Mouse (Mus musculus): ENCODE data around the gene Npas2.

Gene Npas2

DNA sequence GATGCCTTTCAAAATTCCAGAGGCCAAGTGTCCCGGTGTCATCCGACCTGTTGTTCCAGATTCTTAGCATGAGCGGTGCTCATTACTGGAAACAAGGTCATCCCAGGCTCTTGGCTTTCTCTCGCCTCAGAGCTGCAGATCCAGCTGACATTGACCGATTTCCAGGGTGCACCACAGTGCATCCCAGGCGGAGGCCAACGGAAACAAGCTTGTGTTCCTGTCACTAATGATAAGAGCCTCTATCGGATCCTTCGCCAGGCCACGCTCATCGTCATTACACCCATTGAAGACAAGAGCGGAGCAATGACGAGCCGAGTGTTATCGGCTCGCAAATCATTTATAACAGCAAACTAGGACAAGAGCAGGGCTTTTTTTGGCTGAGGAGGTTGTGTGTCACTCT, 91.3 kb downstream of the Npas2 start:
- DNase-seq (ENCODE audit: low spot score): no peak

DNA sequence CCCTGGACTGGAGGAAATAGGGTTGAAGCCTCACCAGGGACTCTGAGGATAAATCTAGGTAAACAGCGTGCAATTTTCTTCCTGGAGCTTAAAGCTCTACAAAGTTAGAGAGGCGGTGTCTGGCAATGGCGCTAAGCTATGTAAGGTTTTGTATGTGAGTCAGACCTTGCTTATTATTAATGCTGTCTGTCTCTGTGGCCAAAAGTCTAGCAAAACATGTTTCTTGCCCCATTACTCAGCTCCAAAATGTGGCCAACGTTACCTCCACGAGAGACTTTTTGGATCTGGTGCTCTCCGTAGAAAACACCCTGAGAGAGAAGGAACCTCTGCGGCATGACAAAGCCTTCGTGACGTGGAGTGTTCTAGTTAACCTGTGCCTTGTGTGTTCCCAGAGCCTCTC, 93.5 kb downstream of the Npas2 start:
- DNase-seq (ENCODE audit: low spot score): no peak

DNA sequence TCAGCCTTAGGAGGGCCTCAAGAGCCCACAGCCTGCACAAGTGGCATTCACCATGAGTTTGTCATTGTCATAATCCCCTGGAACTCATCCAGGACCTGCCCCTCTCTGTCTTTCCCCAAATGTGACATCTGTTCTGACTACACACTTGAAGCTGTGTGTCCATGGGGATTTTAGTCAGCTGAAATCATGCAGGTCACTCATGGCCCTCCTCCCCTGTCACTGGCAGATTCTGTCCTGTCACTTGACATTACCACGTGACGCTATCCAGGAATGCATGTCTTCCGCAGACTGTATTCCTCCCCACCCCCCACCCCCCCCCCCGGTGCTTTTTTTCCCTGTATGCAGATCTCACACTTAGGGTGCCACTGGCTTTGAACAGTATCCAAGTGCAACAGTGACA, 94.3 kb downstream of the Npas2 start:
- DNase-seq (ENCODE audit: low spot score): no peak

DNA sequence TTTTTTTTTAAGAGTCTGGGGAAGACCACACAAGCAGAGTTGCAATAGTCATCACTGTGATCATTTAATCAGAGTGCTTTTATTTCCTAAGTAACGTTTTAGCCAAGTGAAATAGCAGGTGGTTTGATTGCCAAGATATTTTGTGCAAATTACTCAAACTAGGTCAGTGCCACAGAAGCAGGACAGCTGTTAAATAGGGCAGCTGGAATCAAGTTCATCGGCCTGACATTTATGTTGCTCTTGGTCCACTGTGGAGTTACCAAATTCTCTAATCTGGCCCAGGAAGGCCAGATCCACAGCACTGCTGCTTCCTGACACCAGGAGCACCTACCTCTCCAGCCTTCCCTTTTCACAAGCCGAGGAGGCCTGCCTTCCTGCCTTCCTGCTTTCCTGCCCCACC, 94.9 kb downstream of the Npas2 start:
- no peak for DNase-seq (ENCODE audit: low spot score)

DNA sequence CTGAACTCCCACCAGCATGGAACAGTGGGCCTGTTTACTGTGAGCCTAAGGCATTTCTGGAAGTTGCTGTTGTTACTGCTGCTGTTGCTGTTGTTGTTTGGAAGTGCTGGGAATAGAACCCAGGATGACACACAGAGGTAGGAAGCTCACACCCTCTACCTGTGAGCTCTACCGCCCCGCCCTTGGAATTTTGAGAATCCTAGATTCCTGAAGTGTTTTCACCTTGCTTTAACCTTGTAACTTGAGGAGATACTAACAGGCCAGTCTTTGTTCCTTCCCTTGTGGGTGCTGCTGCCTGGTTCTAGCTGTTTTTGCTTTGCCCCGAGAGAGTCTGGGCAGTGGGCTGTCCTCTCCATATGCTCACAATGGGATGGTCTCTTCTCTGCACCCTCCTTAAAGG, 98.5 kb downstream of the Npas2 start:
- no peak for DNase-seq (ENCODE audit: low spot score)

DNA sequence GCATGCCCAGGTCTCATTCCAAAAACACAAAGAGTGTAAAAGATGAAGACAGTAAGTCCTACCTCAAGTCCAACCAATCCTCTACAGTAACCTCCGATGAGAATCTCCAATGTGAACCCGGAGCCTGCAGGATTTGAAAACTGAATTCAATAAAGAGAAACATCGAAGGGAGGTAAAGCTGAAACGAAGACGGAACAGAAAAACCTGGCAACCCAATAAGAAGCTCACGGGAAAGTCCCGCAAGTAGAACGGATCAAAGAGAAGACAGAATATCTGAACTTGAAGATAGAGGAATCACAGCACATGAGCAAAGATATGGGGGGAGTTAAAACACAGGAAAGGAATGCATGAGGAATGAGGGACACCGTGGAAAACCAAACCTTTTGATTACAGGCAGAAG, 104.8 kb downstream of the Npas2 start:
- DNase-seq (ENCODE audit: low spot score): no peak

DNA sequence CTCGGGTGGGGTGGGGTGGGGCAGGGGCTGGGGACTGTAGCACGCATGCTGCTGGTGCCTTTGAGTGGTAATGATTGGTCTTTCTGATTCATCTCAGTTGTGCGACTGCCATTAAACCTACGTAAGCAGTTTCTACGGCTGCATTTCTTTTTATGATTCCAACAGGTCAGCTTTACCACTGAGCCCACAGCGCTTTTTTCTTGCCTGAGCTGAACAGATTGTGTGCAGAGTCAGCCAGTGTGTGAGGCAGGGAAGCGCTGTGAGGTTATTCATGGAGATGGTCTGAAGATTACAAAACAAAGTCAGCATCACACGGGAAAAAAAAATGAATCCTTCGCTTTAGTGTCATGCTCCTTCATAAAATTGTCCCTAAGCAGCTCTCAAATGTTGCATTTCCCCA, 106.7 kb downstream of the Npas2 start:
- no peak for DNase-seq (ENCODE audit: low spot score)

DNA sequence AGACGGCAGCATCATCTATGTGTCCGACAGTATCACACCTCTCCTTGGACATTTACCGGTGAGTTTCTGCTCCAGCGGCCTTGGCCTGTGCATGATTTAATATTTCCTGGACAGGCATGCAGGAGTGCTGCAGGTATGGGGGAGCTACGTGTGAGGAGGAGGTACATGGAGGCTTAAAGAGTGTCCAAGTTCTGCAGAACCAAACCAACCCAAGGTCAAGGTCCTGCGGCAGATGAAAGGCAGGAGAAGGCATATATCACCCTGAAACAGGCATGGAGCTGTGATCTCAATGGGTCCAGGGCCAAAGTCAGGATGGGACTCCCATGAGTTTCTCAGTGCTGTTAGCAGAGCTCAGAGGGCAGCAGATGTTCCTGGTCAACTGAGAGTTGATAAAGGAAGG, 107.1 kb downstream of the Npas2 start:
- DNase-seq (ENCODE audit: low spot score): no peak

DNA sequence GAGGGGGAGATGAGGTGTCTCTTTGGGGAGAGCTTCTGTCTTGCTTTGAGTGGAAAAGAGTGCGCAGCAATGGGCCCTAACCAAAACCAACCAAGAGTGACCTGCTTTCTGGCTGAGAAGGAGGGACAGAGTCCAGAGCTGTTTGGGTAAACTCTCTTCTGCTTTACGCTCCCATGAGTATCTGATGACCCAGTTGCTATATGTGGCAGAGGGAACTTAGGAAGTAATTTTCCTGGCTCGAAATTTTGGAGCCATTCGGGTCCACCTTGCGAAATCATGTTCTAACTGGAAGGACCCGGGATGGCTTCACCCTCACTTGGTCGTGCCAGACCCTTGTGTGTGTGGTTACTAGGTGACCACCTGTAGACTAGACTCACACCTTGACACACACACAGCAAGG, 108.7 kb downstream of the Npas2 start:
- DNase-seq (ENCODE audit: low spot score): no peak

DNA sequence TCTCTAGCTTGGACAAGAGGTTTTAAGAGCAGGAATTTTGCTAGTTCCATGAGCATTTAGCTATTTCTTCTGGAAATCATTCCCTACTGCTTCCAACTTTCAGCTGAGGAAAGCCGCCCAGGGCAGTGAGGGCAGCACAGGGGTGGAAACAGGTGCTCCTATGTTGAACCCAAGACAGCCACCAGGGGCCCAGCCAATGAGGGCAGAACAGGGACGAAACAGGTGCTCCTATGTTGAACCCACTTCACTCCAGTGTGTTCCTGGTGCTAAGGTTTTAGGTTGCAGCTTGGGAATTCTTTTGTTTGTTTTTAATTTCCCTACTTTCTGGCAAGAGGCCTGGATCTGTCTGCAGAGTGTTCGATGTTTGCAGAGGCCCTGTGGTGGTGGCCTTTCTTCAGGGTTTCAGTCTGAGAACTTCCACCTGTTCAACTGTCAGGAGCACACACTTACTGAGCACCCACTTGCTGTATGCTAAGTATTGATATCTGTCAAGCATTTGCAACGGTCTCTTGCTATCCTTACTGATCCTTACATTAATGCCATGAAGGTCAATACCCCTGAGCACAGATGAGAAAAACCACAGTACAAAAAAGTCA, 109.6 kb downstream of the Npas2 start:
- DNase-seq (ENCODE audit: low spot score): no peak

DNA sequence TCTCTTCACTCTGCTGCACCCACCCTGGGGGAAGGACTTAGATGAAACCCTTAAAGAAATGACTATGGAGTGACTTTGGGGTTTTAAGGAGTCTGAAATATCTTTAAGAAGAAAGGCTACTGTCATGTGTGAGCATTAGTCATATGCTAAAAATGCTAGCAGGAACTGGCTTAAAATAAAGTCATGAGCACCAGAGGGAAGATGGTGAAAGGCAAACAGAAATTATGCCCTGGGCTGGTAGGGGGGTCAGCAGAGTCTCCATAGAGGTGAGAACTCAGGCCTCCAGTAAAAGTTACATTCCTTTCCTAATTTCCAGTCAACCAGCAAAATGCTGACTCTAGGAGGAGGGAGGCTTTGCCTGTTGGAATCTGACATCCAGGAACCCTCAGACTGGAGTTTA, 113.8 kb downstream of the Npas2 start:
- no peak for DNase-seq (ENCODE audit: low spot score)

DNA sequence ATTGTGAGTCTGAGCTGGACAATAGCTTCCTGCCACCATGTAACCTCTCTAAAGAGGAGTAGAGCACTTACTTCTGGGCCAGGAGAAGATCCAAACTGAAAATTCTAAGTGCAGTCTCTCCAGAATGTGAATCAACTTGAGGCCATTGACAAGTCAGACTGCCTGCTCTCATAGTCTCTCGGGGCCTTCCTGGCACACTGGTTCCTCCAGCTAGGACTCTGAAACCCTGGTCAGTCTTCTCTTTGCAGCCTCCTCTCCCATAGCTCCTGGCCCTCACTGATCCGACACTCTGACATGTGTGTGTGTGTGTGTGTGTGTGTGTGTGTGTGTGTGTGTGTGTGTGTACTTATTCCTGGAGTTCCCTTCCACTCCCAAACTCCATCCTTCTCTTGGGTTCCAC, 114.4 kb downstream of the Npas2 start:
- DNase-seq (ENCODE audit: low spot score): no peak

DNA sequence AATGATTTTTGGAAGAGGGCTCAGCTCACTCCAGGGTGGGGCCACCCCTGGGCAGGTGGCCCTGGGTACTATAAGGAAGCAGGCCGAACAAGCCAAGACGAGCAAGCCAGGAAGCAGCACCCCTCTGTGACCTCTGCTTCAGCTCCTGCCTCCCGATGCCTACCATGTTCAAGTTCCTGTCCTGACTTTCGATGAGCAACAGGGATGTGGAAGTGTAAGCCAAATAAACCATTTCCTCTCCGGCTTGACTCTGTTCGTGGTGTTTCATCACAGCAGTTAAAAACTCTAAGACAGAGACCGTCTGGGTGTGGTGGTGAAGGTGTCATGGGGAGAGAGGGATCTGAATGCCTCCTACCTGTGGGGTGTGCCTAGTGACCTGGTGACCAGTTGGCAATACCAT, 116.0 kb downstream of the Npas2 start:
- no peak for DNase-seq (ENCODE audit: low spot score)

DNA sequence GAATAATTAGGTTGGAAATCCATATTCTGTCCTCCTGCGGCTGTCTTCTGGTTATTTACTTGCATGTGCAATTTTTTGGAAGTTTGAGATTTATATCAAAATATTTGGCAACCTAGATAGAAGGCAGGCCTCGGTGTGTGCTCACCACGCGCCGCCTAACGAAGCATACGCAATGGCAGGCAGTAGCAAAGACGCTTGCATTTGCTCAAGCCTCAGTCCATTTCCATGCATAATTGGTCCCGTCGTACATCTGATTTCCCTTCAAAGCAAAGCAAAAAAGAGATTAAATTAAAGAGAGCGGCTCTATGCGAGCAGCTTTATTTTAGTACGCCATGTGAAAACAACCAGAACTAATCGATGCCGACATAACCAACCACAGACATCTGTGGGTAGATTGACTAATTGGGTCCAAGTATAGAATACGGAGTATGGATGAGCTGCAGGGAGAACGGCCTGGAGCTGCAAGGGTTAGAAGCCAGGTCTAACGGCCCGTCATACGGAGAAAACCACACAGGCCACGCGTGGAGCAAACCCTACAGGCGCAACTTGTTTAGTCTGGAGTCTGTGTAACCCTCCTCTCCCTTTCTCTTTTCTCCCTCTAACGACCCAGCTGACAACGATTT, 118.9 kb downstream of the Npas2 start:
- DNase-seq (ENCODE audit: low spot score): no peak

DNA sequence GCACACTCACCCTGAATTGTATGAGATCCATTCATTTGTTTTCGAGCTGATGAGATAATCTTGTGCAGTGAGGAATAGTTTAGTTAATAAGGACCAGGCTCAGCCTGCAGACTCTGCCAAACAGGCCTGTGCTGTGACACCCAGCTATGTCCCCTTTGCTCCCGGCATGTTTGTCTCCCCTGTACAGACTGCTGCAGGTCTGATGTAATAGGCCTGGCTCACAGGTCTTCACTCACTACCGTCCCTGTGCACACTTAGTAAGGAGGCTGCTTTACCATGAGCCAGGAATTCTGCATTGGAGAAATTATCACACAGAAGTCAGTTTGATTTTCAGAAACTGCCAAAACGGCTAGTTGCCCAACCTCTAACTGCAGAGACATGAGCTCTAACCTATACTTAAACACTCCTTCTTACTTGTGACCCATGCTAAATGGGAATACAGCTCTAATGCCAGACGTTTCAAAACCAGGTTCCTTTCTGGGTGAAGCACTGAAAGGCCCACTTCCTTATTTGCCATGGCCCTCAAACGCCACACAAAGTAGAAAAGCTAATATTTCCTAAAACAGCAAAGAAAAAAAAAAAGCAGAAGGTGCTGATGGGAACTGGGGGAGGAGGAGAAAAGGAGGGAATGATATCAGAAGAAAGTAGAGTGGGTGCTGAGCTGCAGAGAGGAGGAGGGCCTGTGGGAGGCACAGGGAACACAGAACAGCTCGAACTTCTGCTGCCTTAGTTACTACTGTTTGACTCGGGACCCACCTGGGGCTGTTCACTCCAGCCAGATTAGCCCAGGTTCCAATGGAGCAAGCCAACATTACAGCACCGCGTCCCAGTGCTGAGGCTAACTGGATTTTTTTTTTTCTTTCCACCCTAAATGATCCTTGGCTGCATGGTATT, 120.1 kb downstream of the Npas2 start:
- DNase-seq (ENCODE audit: low spot score): no peak

DNA sequence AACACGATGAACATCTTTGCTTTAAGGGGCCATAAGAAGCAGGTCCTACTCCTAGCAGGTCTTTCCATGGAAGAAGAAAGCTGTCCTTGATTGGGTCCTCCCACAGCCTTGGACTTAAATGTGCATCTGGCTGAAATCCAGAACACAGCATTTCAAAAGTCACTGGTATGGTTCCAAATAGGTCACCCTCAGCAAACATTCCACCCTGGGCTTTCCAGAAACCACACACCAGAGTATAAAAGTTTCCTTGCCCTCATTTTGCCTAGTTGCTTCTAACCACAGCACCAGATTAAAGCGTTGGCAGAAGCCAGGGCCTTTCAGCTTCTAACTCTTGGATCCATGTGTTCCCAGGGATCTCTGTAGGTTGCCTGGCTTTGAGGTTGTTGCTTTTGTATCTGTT, 124.4 kb downstream of the Npas2 start:
- no peak for DNase-seq (ENCODE audit: low spot score)

DNA sequence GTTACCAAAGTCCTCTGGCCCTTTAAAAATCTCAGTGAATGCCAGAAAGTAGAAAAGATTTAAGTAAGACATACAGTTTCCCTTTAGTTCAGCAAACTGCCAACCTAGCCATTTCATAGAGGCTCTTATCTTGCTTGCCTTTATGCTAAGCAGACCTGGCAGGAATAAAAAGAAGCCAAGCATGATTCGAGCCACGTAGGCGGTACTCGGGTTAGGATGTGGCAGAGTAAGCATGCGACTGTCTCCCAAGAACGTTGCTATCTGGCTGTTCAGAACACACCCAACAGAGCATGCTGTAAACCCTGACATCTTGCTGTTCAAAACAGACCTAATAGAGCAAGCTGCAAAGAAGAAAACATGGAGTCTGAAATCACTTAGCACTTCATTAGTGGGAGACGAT, 125.3 kb downstream of the Npas2 start:
- no peak for DNase-seq (ENCODE audit: low spot score)

DNA sequence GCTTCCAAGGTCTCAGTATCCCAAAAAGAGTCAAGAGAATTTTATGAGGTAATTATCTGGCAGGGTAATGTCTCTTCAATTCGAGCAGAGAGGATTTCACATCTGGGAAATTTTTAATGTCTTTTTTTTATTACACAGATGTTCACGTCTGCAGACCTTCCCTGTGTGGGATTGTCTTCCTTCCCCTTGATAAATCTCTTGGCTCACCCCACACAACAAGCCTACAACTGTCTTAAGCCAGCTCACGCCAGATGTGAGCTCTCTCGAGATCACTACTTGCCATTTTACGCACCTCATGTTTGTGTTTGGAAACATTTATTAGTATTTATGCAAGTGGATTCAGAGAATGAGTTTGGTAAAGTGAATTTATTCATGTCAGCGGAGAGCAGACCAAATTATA, 128.4 kb downstream of the Npas2 start:
- no peak for DNase-seq (ENCODE audit: low spot score)

DNA sequence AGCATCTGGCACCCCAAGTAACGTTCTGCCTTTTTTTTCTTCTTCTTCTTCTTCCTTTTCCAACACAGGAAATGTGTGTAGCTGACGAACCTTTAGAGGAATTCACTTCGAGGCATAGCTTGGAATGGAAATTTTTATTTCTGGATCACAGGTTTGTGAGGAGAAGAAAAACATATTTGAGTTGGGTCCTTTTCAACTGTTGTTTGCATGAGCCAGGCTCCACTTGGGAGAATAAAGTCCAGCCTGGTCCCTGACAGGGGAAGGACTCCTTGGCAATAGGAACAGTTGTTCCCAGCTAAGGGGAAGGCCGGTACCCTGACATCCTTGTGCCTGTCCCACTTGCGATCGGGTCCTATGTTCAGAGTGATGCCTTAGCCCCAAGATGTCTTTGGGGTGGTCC, 131.7 kb downstream of the Npas2 start:
- DNase-seq (ENCODE audit: low spot score): no peak

DNA sequence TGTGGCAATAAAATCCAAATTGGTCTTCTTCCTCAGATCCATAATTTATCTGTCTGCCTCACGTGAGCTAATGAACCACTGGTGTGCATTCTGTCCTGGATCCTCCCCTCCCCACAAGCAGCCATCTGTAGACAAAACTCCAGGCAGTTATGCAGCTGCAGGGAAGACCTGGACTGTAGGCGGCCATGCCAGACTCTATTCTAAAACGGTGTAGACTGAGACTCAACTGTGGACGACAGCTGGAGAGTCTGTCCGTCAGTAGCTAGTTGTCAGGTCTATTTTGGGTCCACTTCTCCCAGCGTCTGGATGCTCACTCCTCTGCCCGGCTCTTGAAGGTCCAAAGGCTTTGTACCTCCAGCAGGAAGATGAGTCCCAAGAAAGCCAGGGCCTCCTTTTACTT, 134.0 kb downstream of the Npas2 start:
- DNase-seq (ENCODE audit: low spot score): no peak

DNA sequence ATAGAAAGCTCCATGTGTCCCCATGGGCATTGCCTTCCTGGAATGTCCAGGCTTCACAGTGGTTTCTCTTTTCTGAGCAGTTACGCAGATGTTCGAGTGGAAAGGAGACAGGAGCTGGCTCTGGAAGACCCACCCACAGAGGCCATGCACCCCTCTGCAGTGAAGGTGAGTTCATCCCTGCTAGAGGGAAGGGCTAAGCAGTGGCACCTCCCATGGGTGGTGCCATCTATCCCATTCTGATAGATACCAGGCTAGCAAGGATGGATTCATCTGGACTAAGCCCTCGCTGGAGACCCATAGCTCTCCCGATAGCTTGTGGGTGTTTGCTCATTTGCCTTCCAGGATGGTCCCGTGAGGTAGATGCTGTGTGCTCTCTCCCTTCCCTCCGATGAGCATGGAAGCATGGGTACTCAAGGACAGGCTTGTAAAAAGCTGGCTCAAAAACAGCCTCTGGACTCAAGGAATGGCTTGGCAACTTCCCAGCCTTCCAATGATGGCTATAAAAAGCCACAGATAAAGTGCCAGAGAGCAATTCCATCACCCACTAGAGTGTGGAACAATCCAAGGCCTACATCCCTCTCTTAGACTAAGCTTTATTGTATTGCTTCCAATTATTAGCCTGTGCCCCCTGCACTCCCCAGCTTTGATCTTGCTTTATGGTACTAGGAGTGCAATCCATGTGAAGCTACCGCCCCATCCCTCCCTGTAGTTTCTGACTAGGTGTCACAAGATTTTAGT, 137.5 kb downstream of the Npas2 start:
- DNase-seq (ENCODE audit: low spot score): no peak

DNA sequence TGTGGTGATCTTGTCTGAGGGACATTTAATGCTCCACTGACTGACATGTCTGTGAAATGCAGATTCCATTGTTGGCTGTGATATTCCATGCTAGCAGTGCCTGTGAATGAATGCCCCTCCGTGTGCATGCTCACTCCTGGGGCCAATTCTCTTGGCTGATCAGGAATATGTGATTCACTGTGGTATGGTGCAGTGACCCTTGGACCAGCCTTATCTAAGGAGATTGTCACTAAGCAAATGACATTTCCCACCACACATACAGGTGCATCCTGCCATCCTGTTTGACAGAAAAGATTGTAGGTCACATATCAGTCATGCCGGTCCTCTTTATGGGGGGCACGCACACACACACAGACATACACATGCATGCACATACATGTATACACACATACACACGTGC, 138.9 kb downstream of the Npas2 start:
- no peak for DNase-seq (ENCODE audit: low spot score)
